Mouse (Mus musculus) right cerebral cortex, postnatal 36 days (tissue): Measurements from ENCODE around the gene Pi4kb.
A peak's percentile ranks its signal among the peaks of the same experiment; 100 is the strongest.
"Not testable (repeated sequence)": the region's sequence is repeated elsewhere in the genome, so short reads cannot be mapped to it uniquely, and the experiment has no call there.

ENCODE experiments used
- DNase-seq, 2 experiments: peaks; one replicate each; pipeline ENCODE4 v3.0.0; 2022; ENCODE audit warnings: low spot score in 2 of 2, mixed read lengths in 1 of 2

Pi4kb gene

DNA sequence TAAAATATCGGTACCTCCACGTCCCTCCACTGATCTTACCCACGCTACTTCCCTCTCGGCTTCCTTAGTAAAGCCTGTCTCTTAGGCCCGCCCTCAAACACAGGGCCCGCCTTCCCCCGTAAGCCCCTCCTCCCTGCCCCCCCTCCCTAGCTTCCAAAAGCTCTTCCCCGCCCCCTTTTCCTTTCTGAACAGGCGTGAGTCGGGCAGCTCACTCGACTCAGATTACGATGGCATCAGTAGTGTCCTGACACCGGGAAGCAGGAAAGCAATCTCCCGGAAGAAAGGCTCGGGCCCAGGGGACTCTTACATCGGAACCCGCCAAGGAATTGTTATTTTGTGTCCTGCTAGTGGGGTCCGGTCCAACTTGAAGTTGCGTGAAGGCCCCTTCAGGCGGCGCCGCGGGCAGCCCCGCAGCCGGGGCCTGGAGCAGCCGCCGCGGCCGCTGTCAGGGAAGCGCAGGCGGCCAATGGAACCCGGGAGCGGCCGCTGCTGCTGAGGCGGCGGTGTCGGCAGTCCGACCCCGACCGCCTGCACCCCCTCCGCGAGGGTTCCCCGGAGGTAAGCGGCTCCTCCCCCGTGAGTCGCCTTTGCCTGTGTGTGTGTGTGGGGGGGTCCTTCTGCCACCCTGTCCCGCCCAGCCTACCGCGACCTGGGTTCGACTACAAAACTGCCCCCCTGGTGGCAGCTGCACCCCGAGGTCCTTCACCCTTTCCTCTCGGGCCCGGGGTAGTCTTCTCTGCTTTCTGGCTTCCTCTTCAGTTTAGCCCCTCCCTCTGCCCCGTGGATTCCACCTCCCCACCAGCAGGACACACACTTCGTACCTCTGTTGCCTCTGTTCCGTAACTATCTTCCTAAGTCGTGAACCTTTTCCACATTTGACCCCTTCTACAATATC, at the start of gene Pi4kb:
TSS of gene Pi4kb (plus strand) at position 204 of the 895 bp plus-strand sequence.
- peak; percentile 72 for DNase-seq

DNA sequence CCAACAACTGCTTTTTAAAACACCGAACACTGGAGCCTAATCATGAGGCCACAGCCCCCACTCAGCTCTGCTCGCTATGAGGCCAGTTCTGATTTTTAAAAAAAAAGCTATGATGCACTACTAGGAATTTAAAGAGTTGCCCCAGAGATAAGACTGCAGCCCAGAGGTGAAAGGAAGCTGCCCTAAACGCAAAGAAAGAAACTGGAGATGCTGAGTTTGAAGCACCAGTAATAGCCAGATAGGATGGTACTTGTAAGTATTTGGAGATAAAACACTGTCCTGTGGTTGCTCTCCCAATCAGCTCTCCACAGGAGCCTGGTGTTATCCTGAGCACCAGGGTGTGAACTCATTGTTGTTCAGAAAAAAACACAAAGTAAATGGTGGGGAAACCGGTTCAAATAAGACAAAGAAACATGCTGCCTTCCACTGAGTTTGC, 48.2 kb upstream of the Pi4kb start:
- DNase-seq: not testable (repeated sequence)

DNA sequence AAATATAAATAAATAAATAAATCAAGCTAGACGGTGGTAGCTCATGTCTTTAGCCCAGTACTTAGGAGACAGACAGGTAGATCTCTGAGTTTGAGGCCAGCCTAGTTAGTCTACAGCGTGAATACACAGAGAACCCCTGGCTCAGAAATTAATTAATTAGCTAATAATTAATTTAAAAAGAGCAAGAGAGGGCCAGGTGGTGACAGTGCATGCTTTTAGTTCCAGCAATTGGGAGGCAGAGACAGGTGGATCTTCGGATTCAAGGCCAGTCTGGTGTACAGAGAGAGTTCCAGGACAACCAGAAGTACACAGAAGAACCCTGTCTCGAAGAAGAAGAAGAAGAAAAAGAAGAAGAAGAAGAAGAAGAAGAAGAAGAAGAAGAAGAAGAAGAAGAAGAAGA, 45.6 kb upstream of the Pi4kb start:
- DNase-seq: not testable (repeated sequence)

DNA sequence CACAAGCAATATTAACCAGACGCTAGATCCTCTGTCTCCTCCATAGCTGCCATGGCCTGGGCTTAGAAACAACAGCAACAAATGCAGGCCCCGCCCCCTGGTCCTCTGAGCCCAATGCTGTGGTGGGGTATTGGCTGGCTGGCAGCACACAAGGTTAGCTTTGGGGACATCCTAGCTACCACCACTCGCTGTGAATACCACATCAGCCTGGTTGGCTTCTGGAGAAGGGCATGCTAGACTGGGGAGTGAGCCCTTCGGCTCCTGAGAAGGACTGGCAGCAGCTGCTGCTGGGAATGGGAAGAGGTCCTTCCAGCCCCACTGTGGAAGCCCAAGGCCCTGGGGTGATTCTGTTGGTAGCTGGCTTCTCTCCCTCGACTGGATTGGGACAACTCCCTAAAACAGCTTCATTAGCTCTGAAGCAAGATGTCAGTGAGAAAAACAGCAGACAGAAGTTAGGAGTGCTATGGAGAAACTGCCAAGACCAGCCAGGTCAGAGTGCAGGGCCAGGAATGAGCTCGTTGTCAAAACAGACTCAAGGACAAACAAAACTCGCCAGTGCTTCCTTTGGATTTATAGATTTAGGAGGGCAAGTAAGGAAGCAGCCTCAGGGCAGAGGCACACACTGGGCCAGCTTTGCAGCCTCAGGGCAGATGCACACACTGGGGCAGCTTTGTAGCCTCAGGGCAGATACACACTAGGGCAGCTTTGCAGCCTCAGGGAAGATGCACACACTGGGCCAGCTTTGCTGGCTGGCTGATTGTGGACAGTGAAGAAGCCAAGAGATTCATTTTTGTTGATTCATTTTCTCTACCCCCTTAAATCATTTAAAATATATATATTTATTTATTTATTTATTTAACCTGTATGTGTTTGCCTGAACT, 43.9 kb upstream of the Pi4kb start:
- DNase-seq: not testable (repeated sequence)

DNA sequence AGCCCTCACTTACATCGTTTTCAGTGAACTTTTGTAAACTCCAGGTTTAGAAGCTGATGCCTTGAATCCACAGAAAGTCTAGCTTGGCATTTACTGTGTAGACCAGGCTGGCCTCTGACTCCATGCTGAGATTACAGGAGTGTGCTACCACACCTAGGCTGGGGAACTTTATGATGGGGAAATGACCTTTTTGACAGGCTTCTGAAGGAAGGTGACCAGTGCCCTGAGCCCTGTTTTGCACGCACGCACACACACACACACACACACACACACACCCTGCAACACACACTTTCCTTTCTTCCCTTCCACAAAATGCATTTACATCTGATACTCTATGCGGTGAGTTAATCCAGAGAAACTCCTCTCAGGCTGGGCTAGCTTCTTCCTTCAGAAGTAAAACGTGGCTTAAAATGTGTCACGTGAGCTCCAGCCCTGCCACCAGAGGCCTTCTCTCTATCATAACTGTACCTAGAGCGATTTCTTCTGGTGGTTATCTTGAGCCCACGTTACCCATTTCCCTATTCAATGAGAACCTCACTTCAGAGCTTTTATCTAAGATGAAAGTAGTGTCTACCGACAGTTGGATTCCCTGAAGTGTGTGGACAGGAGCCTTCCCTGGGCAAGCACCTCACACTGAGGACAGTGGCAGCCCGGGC, 43.0 kb upstream of the Pi4kb start:
- DNase-seq: not testable (repeated sequence)

DNA sequence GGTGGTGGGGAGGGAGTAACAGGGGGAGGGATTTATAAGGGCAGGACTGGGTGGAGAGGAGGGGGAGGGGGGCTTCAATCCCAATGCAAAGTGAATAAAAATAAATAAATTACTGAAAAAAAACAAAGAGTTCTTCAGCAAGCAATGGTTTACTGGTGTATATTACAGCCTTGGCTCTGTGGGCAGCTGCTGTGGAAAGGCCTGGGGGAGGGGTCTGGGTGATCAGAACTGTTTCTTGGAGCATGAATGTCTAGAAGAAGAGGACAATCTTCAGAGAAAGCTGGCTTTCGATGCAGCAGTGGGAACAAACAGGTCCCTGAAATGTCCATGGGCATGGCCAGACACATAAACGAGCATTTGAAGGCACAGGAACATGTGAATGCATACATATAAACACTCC, 42.3 kb upstream of the Pi4kb start:
- not testable (repeated sequence) for DNase-seq

DNA sequence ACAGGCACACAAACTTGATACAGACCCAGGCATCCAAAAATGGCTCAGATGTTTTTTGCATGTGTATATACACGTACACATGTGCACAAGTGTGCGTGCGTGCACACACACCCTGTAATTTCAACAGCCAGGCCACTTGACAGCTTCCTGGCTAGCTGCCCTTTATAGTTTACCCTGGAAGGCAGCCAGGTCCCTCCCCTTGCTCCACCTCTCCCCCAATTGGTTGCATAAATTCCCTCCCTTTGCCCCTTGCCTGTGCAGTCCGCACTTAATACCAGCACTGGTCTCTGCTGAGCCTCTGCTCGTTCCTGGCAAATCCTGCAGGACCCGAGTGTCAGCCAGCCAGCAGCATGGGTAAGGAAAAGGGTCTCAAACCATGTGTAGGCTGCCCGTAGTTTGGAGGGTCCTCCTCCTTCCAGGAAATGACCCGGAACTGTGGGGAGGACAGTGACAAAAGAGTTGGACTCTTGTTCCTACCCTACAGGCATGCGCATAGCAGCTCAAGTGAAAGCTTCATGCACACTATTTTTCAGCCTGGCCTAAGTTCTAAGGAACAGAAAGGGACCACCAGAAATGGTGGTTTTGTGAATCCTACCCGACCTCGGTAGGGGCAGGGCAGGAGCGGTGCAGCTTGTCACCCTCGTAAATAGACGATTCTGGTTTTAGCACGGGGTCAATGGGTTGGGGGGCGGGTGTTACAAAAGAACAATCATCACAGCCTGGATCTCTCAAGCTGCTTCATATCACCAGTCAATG, 41.5 kb upstream of the Pi4kb start, which contains the start of gene Selenbp1:
TSS of gene Selenbp1 (plus strand) at position 248 of the 756 bp plus-strand sequence.
- peak in 1 of 2 experiments; percentile 43 for DNase-seq

DNA sequence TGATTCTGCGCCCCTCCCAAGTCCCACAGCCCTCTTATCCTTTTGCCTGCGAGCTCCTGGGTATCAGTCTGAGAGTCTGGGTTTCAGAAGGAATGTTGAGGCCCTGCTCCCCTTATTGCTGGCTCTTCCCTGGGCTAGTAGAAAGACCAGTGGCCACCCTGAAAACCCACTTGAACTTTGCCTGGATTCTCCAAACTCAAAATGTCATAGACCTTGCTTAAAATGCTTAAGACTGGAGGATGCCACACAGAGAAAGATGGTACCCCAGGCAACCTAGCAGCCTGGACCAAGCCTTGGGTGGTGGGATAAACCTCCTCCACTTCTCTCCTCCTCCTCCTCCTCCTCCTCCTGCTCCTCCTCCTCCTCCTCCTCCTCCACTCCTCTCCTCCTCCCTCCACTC, 40.9 kb upstream of the Pi4kb start:
- not testable (repeated sequence) for DNase-seq

DNA sequence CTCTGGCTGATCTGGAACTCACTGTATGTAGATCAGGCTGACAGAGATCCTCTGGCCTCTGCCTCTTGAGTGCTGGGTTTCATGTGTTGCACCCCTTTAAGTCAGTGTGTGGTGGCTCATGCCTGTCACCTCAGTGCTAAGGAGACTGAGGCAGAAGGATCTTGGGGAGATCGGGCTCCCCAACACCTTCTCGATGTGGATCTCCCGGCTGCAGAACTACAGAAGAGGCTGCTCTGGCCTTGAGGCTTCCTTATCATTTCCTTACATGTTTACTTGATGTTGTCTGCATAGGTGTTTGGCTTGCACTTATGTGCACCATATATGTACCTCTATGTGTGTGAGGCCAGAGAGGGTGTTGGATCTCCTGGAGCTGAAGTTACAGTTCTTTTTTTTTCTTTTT, 40.0 kb upstream of the Pi4kb start:
- DNase-seq: not testable (repeated sequence)

DNA sequence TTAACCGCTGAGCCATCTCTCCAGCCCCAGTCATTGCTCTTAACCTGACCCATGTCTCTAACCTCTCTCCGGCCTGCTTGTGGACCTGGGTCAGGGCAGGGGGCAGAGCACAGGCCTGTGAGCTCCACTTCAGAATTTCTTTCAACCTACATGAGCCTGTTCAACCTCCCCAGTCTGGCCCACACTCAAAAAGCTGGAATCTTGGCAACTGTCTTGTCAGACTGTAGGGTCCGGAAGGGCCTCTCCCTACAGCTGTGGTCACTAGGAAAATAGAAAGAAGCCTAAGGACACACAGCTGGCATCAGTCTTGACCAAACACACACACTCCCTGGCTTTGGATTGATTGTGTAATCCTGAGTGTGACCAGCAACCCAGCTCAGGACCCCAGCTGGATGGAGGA, 39.2 kb upstream of the Pi4kb start:
- not testable (repeated sequence) for DNase-seq

DNA sequence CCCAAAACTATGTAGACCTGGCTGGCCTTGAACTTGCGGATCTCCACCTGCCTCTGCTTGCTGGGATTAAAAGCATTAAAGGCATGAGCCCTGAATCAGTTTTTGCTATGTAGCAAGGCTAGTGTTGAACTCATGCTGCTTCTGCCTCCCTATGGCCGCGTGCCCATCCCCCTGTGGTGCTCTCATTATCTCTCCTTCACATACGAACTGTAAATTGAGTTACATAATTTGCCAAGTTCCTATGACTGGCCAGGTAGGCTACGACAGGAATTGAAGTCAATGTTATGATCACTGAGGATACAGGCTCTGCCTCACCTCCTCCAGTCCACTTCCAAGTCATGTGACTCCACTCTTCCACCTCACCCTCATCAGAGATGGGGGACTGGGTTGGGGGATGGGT, 38.4 kb upstream of the Pi4kb start:
- not testable (repeated sequence) for DNase-seq

DNA sequence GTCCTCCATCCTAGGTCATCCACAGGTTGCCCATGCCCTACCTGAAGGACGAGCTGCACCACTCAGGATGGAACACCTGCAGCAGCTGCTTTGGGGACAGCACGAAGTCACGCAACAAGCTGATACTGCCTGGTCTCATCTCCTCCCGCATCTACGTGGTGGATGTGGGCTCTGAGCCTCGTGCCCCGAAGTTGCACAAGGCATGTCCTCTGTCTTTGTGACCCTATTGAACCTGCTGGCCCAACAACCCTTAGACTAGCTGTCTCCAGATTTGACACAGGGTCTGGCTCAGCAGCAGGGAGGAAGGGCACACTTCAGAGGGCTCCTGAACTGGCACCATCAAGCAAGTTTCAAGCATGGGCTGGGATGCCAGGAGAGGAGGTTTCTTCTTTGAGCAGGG, 37.3 kb upstream of the Pi4kb start:
- DNase-seq: not testable (repeated sequence)

DNA sequence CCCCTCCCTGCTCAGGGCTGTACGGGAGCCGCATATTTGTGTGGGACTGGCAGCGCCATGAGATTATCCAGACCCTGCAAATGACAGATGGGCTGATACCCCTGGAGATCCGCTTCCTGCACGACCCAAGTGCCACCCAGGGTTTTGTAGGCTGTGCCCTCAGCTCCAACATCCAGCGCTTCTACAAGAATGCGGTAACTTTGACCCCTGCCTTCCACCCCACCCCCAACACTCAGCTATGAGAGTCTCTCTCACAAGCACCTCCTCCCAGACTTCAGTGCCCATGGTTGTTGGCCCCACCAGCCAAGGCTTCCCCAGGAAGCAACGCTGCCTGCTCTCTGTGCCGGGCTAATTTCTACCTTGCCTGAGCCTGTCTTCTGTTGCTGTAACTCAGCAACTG, 34.5 kb upstream of the Pi4kb start:
- not testable (repeated sequence) for DNase-seq

DNA sequence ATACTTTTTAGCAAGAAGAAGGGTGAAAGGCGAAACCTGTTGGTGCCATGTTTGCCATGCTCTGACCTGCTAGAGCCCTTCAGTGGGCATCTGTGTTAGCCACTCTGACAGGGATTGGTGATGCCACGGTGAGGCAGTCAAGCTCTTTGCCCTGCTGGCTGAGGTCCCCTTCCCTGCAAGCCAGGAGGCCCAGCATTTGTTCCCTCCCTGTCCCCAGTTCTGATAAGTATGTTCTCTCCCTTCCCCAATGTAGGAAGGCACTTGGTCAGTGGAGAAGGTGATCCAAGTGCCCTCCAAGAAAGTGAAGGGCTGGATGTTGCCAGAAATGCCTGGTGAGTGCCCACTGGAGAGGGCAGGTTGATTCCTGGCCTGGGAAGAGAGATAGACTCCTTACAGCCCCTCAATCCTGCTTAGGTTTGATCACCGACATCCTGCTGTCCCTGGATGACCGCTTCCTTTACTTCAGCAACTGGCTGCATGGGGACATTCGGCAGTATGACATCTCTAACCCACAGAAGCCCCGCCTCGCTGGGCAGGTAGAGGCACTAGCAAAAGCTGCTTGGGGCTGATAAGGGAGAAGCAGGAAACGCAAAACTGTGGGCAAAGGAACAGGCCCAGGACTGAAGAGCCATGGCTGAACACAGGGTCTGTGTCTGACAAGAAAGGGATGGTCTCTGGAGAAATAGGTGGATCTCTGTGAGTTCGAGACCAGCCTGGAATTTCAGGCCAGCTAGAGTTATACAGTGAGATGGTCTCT, 32.1 kb upstream of the Pi4kb start:
- DNase-seq: not testable (repeated sequence)

DNA sequence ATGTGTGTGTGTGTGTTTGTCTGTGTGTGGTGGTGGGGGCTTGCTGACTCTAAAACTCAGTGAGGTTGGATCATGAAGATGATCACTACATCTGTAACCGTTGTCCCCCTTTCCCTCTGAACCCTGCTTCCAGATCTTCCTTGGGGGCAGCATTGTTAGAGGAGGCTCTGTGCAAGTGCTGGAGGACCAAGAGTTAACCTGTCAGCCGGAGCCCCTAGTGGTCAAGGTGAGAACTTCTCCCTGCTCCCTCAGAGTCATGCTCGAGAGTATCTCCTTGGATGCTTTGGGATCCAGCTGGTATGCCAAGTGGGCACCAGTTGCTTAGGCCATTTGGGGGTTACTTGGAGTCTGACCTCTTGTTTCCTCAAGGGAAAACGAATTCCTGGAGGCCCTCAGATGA, 30.8 kb upstream of the Pi4kb start:
- not testable (repeated sequence) for DNase-seq

DNA sequence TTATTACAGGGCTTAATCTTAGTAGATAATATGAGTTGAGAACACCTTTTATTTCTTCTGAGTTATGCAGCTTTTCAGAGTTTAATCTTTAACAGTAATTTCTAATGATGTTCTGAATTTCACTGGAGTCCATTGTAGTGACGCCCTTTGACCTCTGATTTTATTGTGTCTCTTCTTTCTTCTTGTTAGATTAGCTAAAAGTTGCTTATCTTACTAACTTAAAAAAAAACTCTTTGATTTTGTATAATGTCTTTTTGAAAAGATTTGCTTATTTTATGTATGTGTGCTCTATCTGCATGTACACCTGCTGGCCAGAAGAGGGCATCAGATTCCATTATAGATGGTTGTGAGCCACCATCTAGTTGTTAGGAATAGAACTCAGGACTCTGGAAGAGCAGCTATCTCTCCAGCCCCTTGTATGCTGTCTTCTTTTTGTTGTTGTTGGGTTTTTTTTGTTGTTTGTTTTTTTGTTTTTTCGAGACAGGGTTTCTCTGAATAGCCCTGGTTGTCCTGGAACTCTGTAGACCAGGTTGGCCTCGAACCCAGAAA, 26.4 kb upstream of the Pi4kb start:
- no peak for DNase-seq

DNA sequence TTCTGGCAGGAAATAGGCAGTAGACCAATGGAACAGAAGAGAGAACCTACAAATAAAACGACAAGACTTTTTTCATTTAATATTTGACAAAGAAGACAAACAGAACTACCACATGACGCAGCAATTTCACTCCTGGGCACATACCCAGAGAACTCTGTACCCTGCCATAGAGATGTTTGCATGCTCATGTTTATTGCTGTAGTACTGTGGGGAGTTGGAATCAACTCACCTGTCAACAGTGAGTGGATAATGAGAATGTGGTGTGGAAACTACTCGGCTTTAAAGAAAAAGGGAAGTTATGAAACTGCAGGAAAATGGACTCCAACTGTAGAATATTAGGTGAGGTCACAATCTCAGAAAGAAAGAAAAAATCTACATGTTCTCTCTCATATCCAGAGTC, 24.9 kb upstream of the Pi4kb start:
- DNase-seq: no peak

DNA sequence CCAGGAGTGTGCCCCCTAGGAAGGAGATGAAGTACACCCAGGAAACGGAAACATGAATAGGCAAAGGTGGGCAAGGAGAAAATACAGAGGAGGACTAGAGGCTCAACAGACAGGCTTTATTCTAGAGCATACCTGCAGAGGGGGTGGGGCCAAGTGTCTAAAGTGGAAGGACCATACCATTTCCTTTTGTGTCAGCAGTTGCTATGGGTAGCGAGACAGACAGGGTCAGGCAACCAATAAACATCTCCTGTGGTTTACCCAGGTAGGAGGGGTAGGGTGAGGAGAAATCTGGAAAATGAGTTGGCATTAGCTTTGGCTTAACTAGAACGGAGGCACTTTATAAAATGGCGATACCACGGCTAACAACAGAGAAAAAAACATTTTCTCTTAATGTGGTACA, 21.7 kb upstream of the Pi4kb start:
- DNase-seq: no peak

DNA sequence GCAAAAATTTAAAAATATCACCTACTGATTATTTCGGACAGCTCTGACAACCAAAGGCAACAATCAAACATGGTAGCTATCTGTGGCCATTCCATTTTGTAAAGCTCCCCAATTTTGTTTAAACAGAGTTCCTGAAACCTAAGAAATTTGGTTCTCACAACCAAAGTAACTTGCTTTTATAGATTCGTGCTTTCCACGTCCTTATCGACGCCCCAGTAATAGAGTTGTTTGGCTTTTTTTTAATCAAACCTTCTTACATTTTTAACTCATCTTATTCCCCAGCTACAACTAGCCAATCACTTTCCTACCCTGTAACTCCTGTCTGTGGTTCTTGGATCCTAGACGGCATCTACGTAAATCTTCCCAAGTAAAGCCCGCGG, 21.2 kb upstream of the Pi4kb start:
- no peak for DNase-seq
